Mouse (Mus musculus): ENCODE data around the gene Mvd. TPM values are rescaled to one million over a fixed set of nuclear protein-coding genes. Genes with fewer than 3 reads are reported as not detected.
A peak's percentile ranks its signal among the peaks of the same experiment; 100 is the strongest.

Gene Mvd
- 18.1 and 22.0 TPM in 2 replicates for polyA plus RNA-seq (2011; ENCODE audit: insufficient read length, low read depth, missing spikeins)

- Histone ChIP-seq H3K4me3 (ENCODE audit: insufficient read depth, low read length) (peak within 1 kb of the TSS; percentile 73), H3K27ac (ENCODE audit: insufficient read depth, low read length) (peak within 1 kb of the TSS; percentile 62), H3K4me1 (ENCODE audit: control insufficient read depth, insufficient read depth, low read length) (no peaks in the 10 kb centered on the region)
- TF ChIP-seq CTCF (IDR thresholded peaks at IDR 0.05; ENCODE audit: borderline replicate concordance, insufficient read depth, low read length) (peak; percentile 34; the same call in 1 of the 2 replicates), POLR2A (IDR thresholded peaks at IDR 0.05; ENCODE audit: low read depth, low read length) (peak; percentile 99)
Measured at GRCm38 (mm10) chr8:122443262-122444006, at the start of gene Mvd. TSS of gene Mvd (minus strand) at chr8:122443422.

DNA sequence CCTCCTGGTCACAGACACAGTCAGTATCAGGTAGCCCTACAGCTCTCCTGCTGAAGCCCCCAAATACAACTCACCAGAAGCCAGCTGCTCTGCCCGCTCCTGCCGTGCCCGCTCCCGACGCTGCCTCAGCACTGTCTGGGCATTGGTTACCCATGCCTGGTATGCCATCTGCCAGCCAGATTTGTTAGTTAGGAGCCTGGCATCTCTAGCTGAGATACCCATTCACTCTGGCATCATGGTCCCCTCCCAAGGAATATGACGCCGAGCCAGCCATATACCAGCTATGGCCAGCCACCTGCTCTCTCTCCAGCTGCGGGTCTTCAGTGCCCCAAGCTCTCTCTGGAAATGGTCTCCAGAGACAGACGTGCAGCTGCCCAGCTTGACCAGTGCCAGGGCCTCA is 45.2 kb upstream of the Mvd start:
- Histone ChIP-seq H3K27ac (ENCODE audit: insufficient read depth, low read length) (no peak overlapping the region), H3K4me3 (ENCODE audit: insufficient read depth, low read length) (no peak overlapping the region), H3K4me1 (ENCODE audit: control insufficient read depth, insufficient read depth, low read length) (no peaks in the 10 kb centered on the region)
- no peak for TF ChIP-seq POLR2A (IDR thresholded peaks at IDR 0.05; ENCODE audit: low read depth, low read length)
- no peak for TF ChIP-seq CTCF (IDR thresholded peaks at IDR 0.05; ENCODE audit: borderline replicate concordance, insufficient read depth, low read length)

DNA sequence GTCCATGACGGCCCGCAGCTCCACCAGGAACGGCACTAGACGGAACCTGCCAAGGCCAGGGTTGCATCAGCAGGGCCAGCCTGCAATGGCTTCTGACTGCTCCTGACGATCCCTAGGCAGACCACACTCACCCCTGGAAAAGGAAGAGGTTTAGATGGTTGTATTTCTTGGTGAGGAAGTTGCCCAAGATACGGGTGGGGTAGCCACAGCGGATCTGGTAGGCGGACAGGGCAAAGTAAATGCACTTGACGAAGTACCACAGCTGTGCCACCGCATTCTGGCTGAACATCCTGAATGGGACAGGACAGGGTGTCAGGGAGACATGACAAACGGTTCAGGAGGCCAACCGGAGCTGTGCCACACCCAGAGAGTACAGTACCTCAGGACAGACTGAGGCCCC is 41.6 kb upstream of the Mvd start:
- no peak overlapping the region for H3K4me3 ChIP-seq (ENCODE audit: insufficient read depth, low read length)
- TF ChIP-seq CTCF (IDR thresholded peaks at IDR 0.05; ENCODE audit: borderline replicate concordance, insufficient read depth, low read length) (no peak), POLR2A (IDR thresholded peaks at IDR 0.05; ENCODE audit: low read depth, low read length) (no peak)
- H3K27ac ChIP-seq (ENCODE audit: insufficient read depth, low read length) = no peak overlapping the region
- H3K4me1 ChIP-seq (ENCODE audit: control insufficient read depth, insufficient read depth, low read length) = no peaks in the 10 kb centered on the region

DNA sequence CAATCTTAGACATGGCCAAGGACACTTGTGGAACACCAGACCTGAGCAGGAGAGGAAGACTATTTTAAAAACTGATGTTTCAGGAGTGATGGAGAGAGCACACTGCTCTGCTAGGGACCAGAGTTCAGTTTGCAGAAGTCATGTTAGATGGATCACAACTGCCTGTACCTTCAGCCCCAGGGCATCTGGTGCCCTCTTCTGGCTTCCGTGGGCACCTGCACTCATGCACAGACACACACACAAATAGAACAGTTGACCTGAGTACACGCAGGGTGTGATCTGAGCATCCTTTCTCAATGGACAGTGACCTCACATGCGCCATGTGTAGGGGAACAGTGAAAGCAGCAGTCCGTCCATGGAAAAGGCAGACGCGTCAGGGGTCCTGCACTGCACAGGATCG is 40.7 kb upstream of the Mvd start:
- no peaks in the 10 kb centered on the region for H3K4me1 ChIP-seq (ENCODE audit: control insufficient read depth, insufficient read depth, low read length)
- no peak overlapping the region for H3K27ac ChIP-seq (ENCODE audit: insufficient read depth, low read length)
- TF ChIP-seq CTCF (IDR thresholded peaks at IDR 0.05; ENCODE audit: borderline replicate concordance, insufficient read depth, low read length) = peak; percentile 34; the same call in 1 of the 2 replicates
- TF ChIP-seq POLR2A (IDR thresholded peaks at IDR 0.05; ENCODE audit: low read depth, low read length) = no peak
- no peak overlapping the region for H3K4me3 ChIP-seq (ENCODE audit: insufficient read depth, low read length)

GRCm38 (mm10) chr8:122482448-122482847 is 39.2 kb upstream of the Mvd start:
- no peak overlapping the region for H3K27ac ChIP-seq (ENCODE audit: insufficient read depth, low read length)
- H3K4me3 ChIP-seq (ENCODE audit: insufficient read depth, low read length) = no peak overlapping the region
- no peaks in the 10 kb centered on the region for H3K4me1 ChIP-seq (ENCODE audit: control insufficient read depth, insufficient read depth, low read length)
- TF ChIP-seq POLR2A (IDR thresholded peaks at IDR 0.05; ENCODE audit: low read depth, low read length) (no peak), CTCF (IDR thresholded peaks at IDR 0.05; ENCODE audit: borderline replicate concordance, insufficient read depth, low read length) (no peak)

GRCm38 (mm10) chr8:122475580-122476320 is 32.5 kb upstream of the Mvd start, which contains the start of the genes Rnf166 and Ctu2:
TSS of gene Rnf166 (minus strand) at chr8:122476064.
TSS of gene Ctu2 (plus strand) at chr8:122476143.
- Histone ChIP-seq H3K4me3 (ENCODE audit: insufficient read depth, low read length) (peak within 1 kb of the TSS; percentile 93), H3K4me1 (ENCODE audit: control insufficient read depth, insufficient read depth, low read length) (peaks cover 3% of the 10 kb centered on the region), H3K27ac (ENCODE audit: insufficient read depth, low read length) (peak within 1 kb of the TSS; percentile 34)
- TF ChIP-seq CTCF (IDR thresholded peaks at IDR 0.05; ENCODE audit: borderline replicate concordance, insufficient read depth, low read length) = no peak
- peak; percentile 59 for TF ChIP-seq POLR2A (IDR thresholded peaks at IDR 0.05; ENCODE audit: low read depth, low read length)

- Histone ChIP-seq H3K27ac (ENCODE audit: insufficient read depth, low read length) (peak overlapping the region; percentile 2; the same call in 1 of the 2 replicates), H3K4me3 (ENCODE audit: insufficient read depth, low read length) (peak overlapping the region; percentile 93), H3K4me1 (ENCODE audit: control insufficient read depth, insufficient read depth, low read length) (peaks cover 3% of the 10 kb centered on the region)
- TF ChIP-seq POLR2A (IDR thresholded peaks at IDR 0.05; ENCODE audit: low read depth, low read length) (no peak), CTCF (IDR thresholded peaks at IDR 0.05; ENCODE audit: borderline replicate concordance, insufficient read depth, low read length) (no peak)
Measured at GRCm38 (mm10) chr8:122474951-122475560, 31.8 kb upstream of the Mvd start.

DNA sequence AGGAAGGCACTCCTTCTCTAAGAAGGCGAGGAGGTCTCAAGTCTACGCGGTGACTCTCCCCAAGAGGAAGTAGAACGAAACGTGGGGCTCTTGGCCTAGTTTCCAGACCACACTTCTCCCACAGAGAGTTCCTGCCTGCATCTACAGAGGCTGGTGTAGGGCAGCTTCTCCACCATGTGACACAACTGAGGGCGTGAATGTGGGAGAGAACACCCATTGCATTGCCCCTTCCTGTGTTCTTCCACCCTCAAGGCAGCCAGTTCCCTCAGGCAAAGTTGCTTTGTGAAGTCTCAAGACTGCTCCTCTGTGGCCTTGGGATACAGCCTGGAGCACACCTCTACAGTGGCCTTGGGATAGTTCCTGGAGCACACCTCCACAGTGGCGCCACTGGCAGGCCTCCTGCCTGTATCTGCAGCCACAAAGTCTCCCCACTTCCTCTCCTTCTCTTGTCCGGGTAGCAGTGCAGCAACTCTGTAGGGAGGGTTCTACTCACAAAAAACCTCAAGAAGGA is 30.7 kb upstream of the Mvd start:
- TF ChIP-seq CTCF (IDR thresholded peaks at IDR 0.05; ENCODE audit: borderline replicate concordance, insufficient read depth, low read length) = no peak
- TF ChIP-seq POLR2A (IDR thresholded peaks at IDR 0.05; ENCODE audit: low read depth, low read length) = no peak
- H3K27ac ChIP-seq (ENCODE audit: insufficient read depth, low read length) = no peak overlapping the region
- peaks cover 3% of the 10 kb centered on the region for H3K4me1 ChIP-seq (ENCODE audit: control insufficient read depth, insufficient read depth, low read length)
- H3K4me3 ChIP-seq (ENCODE audit: insufficient read depth, low read length) = no peak overlapping the region

DNA sequence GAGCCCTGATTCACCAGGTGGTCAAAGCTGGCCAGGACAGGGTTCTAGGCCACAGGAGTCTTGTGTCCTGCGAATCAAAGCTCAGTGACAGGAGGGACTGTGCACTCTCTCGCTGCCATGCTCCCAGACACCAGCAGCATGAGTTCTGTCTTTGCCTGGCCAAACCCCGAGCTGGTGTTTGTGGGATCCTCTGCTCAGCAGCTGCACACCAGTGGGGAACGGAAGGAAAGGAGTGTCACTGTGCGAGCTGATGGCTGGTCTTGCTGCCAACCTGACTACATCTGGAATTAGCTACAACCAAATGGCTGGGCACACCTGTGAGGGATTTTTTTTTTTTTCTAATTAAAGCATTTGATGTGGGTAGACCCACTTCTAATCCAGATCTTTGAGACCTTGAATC is 27.5 kb upstream of the Mvd start:
- Histone ChIP-seq H3K4me1 (ENCODE audit: control insufficient read depth, insufficient read depth, low read length) (no peaks in the 10 kb centered on the region; the same call in 1 of the 2 replicates), H3K27ac (ENCODE audit: insufficient read depth, low read length) (no peak overlapping the region), H3K4me3 (ENCODE audit: insufficient read depth, low read length) (no peak overlapping the region)
- no peak for TF ChIP-seq CTCF (IDR thresholded peaks at IDR 0.05; ENCODE audit: borderline replicate concordance, insufficient read depth, low read length)
- TF ChIP-seq POLR2A (IDR thresholded peaks at IDR 0.05; ENCODE audit: low read depth, low read length) = no peak
